Mouse (Mus musculus) cortical plate, adult 2 months (tissue): Measurements from ENCODE around the gene Pard3b. TPM values are rescaled to one million over a fixed set of nuclear protein-coding genes. Genes with fewer than 3 reads are reported as not detected.

Source experiments
- H3K27ac ChIP-seq: fragments of 200-500 bp; 2 replicates; pipeline ENCODE4 v1.5.1; 2012; ENCODE audit warnings: low read length, control low read depth, inconsistent platforms; ENCODE audit not compliant: insufficient read depth
- H3K4me1 ChIP-seq: fragments of 200-500 bp; 2 replicates; pipeline ENCODE4 v1.6.1; 2011; ENCODE audit warnings: low read length; ENCODE audit not compliant: control insufficient read depth, insufficient read depth
- H3K4me3 ChIP-seq: fragments of 200-500 bp; 2 replicates; pipeline ENCODE4 v1.5.1; 2011; ENCODE audit warnings: mild to moderate bottlenecking, low read length, control low read depth; ENCODE audit not compliant: insufficient read depth
- CTCF ChIP-seq: fragments of 200-500 bp; IDR thresholded peaks from 2 replicates; pipeline ENCODE4 v1.5.1; 2011; ENCODE audit warnings: mild to moderate bottlenecking, control low read depth, low read length; ENCODE audit not compliant: insufficient read depth; ENCODE audit errors: extremely low read depth
- POLR2A ChIP-seq: fragments of 200-500 bp; IDR thresholded peaks from 2 replicates; pipeline ENCODE4 v1.6.1; 2011; ENCODE audit warnings: mild to moderate bottlenecking, low read length, control low read depth; ENCODE audit not compliant: insufficient read depth; ENCODE audit errors: extremely low read depth
- polyA plus RNA-seq: library from polyadenylated mRNA; depleted of rRNA; stranded (reverse); fragments of >200 nt; gene quantifications from 2 replicates; pipeline ENCODE4 v1.2.3, GENCODE M21; 2012

Pard3b gene
- polyA plus RNA-seq, 1 experiment = 1.3 TPM

- TF ChIP-seq POLR2A (no peak), CTCF (no peak)
- H3K27ac ChIP-seq = no peak overlapping the region
- no peak overlapping the region for H3K4me3 ChIP-seq
- no peaks in the 10 kb centered on the region for H3K4me1 ChIP-seq
These were observed 198.5 kb downstream of the Pard3b start for GRCm38 (mm10) chr1:61837006-61837544.

GRCm38 (mm10) chr1:61846606-61847005, 208.0 kb downstream of the Pard3b start:
- no peak overlapping the region for H3K27ac ChIP-seq
- H3K4me3 ChIP-seq = no peak overlapping the region
- TF ChIP-seq CTCF (no peak), POLR2A (no peak)
- H3K4me1 ChIP-seq = no peaks in the 10 kb centered on the region

GRCm38 (mm10) chr1:61849029-61849714, 210.5 kb downstream of the Pard3b start:
- no peak overlapping the region for H3K4me3 ChIP-seq
- no peaks in the 10 kb centered on the region for H3K4me1 ChIP-seq
- H3K27ac ChIP-seq = no peak overlapping the region
- TF ChIP-seq CTCF (no peak), POLR2A (no peak)

- Histone ChIP-seq H3K4me1 (no peaks in the 10 kb centered on the region), H3K27ac (no peak overlapping the region), H3K4me3 (no peak overlapping the region)
- no peak for TF ChIP-seq POLR2A
- TF ChIP-seq CTCF = no peak
These were observed 211.8 kb downstream of the Pard3b start for GRCm38 (mm10) chr1:61850471-61850870.

GRCm38 (mm10) chr1:61851176-61851575, 212.6 kb downstream of the Pard3b start:
- H3K4me1 ChIP-seq = no peaks in the 10 kb centered on the region
- no peak for TF ChIP-seq POLR2A
- no peak for TF ChIP-seq CTCF
- no peak overlapping the region for H3K4me3 ChIP-seq
- no peak overlapping the region for H3K27ac ChIP-seq

- Histone ChIP-seq H3K27ac (no peak overlapping the region), H3K4me1 (no peaks in the 10 kb centered on the region), H3K4me3 (no peak overlapping the region)
- TF ChIP-seq CTCF (no peak), POLR2A (no peak)
These were observed 228.9 kb downstream of the Pard3b start for GRCm38 (mm10) chr1:61867286-61868082.

- Histone ChIP-seq H3K27ac (no peak overlapping the region), H3K4me3 (no peak overlapping the region), H3K4me1 (no peaks in the 10 kb centered on the region)
- TF ChIP-seq POLR2A = no peak
These were observed 236.3 kb downstream of the Pard3b start for GRCm38 (mm10) chr1:61874875-61875274.

GRCm38 (mm10) chr1:61879706-61880470, 241.3 kb downstream of the Pard3b start:
- H3K4me3 ChIP-seq = no peak overlapping the region

GRCm38 (mm10) chr1:61896048-61896447, 257.4 kb downstream of the Pard3b start:
- TF ChIP-seq CTCF (no peak), POLR2A (no peak)
- Histone ChIP-seq H3K4me1 (no peaks in the 10 kb centered on the region), H3K4me3 (no peak overlapping the region), H3K27ac (no peak overlapping the region)

More at GRCm38 (mm10) chr1:61879706-61880470, 241.3 kb downstream of the Pard3b start:
- Histone ChIP-seq H3K27ac (no peak overlapping the region), H3K4me1 (no peaks in the 10 kb centered on the region)
- TF ChIP-seq POLR2A (no peak), CTCF (no peak)
